ENCODE assay signal across 9 mouse cellular contexts in genomic region chr5:119672348-119672983, GRCm38 (mm10). TPM values are rescaled to one million over a fixed set of nuclear protein-coding genes. Genes with fewer than 3 reads are reported as not detected.
DNase-seq lines count a peak whose midpoint lies in the region; ATAC-seq and TF ChIP-seq lines count a peak whose summit lies in the region.
"Had no signal": no experiment of that assay in that cellular context is flagged by ENCODE, and none has a peak within 500 bp of the region (broad histone marks: within the 10 kb centered on the region; RNA-seq: fewer than 3 reads in every experiment).

No protein-coding gene starts in this region.

- no peaks in the 10 kb centered on the region for H3K79me2 ChIP-seq in heart, adult 2 months (replicated peaks; ENCODE audit: control insufficient read depth, insufficient read depth, low read length)

- H3K4me3 ChIP-seq in heart, adult 2 months: peak overlapping the region; percentile 58
- peak overlapping the region; percentile 29 for H3K4me3 ChIP-seq in forebrain, embryonic 16.5 days (replicated peaks; ENCODE audit: low read length)
- H3K4me3 ChIP-seq in liver, embryonic 15.5 days (replicated peaks): peak overlapping the region; percentile 48

- intact Hi-C loops in heart, adult 2 months (cut with DNase I): loop anchor here (5.0 kb wide), 3 partner anchors 615 to 795 kb away; no protein-coding TSS in a partner anchor

- no peak for DNase-seq in heart, adult 2 months
- DNase-seq in heart, adult 9 months (ENCODE audit: low spot score in 2 of 2): no peak
- peak; percentile 55 for DNase-seq in 3T3-L1 (ENCODE audit: low read depth, low spot score)
- no peak for DNase-seq in MN1 (ENCODE audit: low spot score)
- no peak for DNase-seq in adrenal gland, postnatal 14 days
- no peak for DNase-seq in spleen, postnatal 14 days (ENCODE audit: low spot score in 2 of 2)

- H3K27ac ChIP-seq in heart, adult 2 months: peak overlapping the region; percentile 93
- H3K27ac ChIP-seq in forebrain, embryonic 16.5 days (ENCODE audit: low read length): no peak overlapping the region
- H3K27ac ChIP-seq in liver, embryonic 15.5 days (replicated peaks): no peak overlapping the region

- no peak overlapping the region for H3K4me2 ChIP-seq in forebrain, embryonic 16.5 days (ENCODE audit: low read length)
- H3K4me2 ChIP-seq in liver, embryonic 15.5 days: peak overlapping the region; percentile 59

- H3K4me1 ChIP-seq in heart, adult 2 months (ENCODE audit: control insufficient read depth, insufficient read depth, low read length): no peaks in the 10 kb centered on the region; the same call in 1 of the 2 replicates
- peaks cover 9% of the 10 kb centered on the region for H3K4me1 ChIP-seq in forebrain, embryonic 16.5 days (replicated peaks; ENCODE audit: control insufficient read depth, insufficient read depth, low read length)
- peaks cover 19% of the 10 kb centered on the region for H3K4me1 ChIP-seq in liver, embryonic 15.5 days (replicated peaks)

- no peak for TF ChIP-seq CTCF in heart, adult 2 months (IDR thresholded peaks at IDR 0.05)

- no peaks in the 10 kb centered on the region for H3K27me3 ChIP-seq in heart, adult 2 months (ENCODE audit: control insufficient read depth, insufficient read depth, low read length)
- peaks cover 84% of the 10 kb centered on the region for H3K27me3 ChIP-seq in forebrain, embryonic 16.5 days (replicated peaks; ENCODE audit: control insufficient read depth, insufficient read depth, low read length)
- H3K27me3 ChIP-seq in liver, embryonic 15.5 days: peaks cover 93% of the 10 kb centered on the region

- peaks cover 10% of the 10 kb centered on the region for H3K36me3 ChIP-seq in heart, adult 2 months (ENCODE audit: control insufficient read depth, insufficient read depth, low read length)
- H3K36me3 ChIP-seq in forebrain, embryonic 16.5 days (ENCODE audit: control insufficient read depth, insufficient read depth): no peaks in the 10 kb centered on the region
- H3K36me3 ChIP-seq in liver, embryonic 15.5 days (replicated peaks): no peaks in the 10 kb centered on the region

- peak overlapping the region; percentile 48 for H3K9ac ChIP-seq in heart, adult 2 months (ENCODE audit: low read depth, low read length)
- no peak overlapping the region for H3K9ac ChIP-seq in forebrain, embryonic 16.5 days (replicated peaks; ENCODE audit: low read depth, low read length)
- no peak overlapping the region for H3K9ac ChIP-seq in liver, embryonic 15.5 days

- no peaks in the 10 kb centered on the region for H3K9me3 ChIP-seq in forebrain, embryonic 16.5 days (ENCODE audit: control insufficient read depth, low read length)
- H3K9me3 ChIP-seq in liver, embryonic 15.5 days (replicated peaks): no peaks in the 10 kb centered on the region

- no peak for TF ChIP-seq EP300 in heart, adult 2 months (IDR thresholded peaks at IDR 0.05; ENCODE audit: insufficient read depth, low read depth, low read length)

- ATAC-seq in forebrain, embryonic 16.5 days: no peak
- no peak for ATAC-seq in liver, embryonic 15.5 days (ENCODE audit: insufficient read depth)

- WGBS in heart, adult 2 months: 15% methylated on average over 19 of the region's 19 CpGs
- WGBS in forebrain, embryonic 16.5 days: 1% methylated on average over 19 of the region's 19 CpGs
- WGBS in liver, embryonic 15.5 days (ENCODE audit: insufficient replicate concordance): 3% methylated on average over 19 of the region's 19 CpGs

- no peak for TF ChIP-seq POLR2A in heart, adult 2 months (IDR thresholded peaks at IDR 0.05; ENCODE audit: insufficient read depth, low read depth, low read length)

RNA-seq across cellular contexts. Expression of gene Tbx3, which starts 2.0 kb away (rescaled TPM):
- total RNA-seq in heart, adult 2 months (2021): 10 to 100 TPM; 10.2 to 10.4 TPM
- polyA plus RNA-seq in heart, adult 2 months (2012; rRNA removed): 4.4 and 4.9 TPM in 2 replicates
- 2.1 and 3.0 TPM in 2 replicates for polyA plus RNA-seq in forebrain, embryonic 16.5 days (2015; fragmentation: Nextera tagmentation; extraction: Ambion mirVana)
- 2.6 and 2.8 TPM in 2 replicates for polyA plus RNA-seq in liver, embryonic 15.5 days (2015; fragmentation: Nextera tagmentation; extraction: Ambion mirVana)
- 176 and 177 TPM in 2 replicates for total RNA-seq in adrenal gland, postnatal 14 days (2021)
- total RNA-seq: common myeloid progenitor, adult 5-6 weeks had no signal
